Mouse (Mus musculus) urinary bladder, postnatal 4 days (tissue): ENCODE data around the gene Hist1h2ak.
"Not testable (repeated sequence)": the region's sequence is repeated elsewhere in the genome, so short reads cannot be mapped to it uniquely, and the experiment has no call there.

Source experiments
- DNase-seq, 2 experiments: peaks; one replicate each; pipeline ENCODE4 v3.0.0; 2021 to 2022; ENCODE audit warnings: low spot score in 2 of 2

Gene Hist1h2ak

DNA sequence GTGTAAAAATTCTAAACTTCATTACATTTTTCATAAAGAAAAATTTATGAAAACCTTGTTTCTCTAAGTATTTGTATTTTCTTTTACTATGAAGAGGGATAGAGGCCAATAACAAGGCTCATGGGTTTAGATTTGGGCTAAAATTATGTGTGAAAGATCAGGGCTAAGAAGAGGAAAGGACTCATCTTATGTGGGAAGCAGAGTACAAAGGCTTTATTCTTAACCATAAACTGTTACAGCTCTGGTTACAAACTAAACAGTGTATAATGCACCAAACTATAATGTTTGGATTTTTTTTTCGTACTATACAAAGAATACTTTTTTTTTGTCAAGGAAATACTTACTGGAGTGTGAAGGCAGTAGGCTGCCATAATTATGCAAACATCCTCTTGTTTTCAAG is 2.1 kb upstream of the Hist1h2ak start:
- no peak for DNase-seq

DNA sequence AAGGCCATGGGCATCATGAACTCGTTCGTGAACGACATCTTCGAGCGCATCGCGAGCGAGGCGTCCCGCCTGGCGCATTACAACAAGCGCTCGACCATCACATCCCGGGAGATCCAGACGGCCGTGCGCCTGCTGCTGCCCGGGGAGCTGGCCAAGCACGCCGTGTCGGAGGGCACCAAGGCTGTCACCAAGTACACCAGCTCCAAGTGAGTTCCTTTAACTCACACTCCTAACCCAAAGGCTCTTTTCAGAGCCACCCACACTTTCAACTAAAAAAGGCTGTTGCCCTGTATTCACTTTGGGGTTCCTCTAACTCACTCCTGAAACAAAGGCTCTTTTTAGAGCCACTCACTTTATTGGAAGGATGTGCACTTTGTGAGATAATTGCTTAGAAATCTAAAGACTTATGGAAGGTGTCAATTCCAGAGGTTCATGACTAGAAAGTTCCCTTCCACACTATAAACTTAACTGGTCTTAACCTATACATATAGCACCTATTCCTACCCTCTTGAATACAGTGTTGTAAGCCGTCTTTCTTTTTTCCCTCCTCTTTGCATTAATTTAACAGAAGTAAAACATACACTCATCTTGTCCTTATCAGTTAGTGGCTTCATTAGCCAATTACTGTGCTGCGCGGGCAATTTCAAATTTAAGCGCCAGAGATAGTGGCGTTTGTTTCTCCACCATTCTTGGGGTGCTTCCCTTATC is 821 bp upstream of the Hist1h2ak start:
- DNase-seq = not testable (repeated sequence)

GRCm38 (mm10) chr13:21753051-21753523 is 540 bp downstream of the Hist1h2ak start:
- DNase-seq = no peak

DNA sequence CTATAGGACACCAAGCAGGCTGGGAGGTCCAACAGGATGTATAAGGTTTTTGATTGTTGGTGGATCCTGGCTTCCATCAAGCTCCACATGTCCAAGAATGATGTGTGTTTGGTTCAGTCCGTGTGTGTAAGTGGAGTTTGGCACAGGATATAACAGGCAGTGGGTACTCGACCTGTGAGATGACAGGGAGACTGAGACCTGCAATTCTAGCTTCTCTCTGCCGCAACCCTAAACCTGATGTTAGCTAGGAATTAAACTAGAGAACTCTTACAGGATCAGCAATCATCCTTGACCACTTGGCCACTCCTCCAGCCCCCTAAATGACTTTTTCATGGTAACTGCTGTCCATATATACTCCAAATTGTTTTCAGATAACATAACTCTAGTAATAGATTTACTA is 1.3 kb downstream of the Hist1h2ak start:
- DNase-seq = no peak

- DNase-seq = no peak
These were observed 1.8 kb downstream of the Hist1h2ak start for GRCm38 (mm10) chr13:21751827-21752226.

DNA sequence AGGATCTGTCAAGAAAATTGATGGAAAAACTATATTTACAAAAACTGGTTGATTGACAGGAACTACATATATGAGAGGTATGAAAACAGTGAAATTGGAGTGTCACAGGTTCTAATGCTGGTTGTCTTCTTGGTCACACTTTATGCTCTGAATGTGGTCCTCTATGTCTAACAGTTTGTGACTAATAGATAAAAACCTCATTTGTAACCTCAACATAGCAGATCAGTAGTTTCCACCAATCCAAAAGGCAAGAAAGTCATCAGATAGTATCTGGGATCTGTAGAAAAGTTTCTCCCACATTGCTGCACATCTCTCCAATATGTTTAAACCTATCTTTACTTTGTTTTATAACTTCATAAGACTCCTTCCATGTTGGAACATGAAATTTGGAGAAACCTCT is 2.2 kb downstream of the Hist1h2ak start:
- DNase-seq = no peak

DNA sequence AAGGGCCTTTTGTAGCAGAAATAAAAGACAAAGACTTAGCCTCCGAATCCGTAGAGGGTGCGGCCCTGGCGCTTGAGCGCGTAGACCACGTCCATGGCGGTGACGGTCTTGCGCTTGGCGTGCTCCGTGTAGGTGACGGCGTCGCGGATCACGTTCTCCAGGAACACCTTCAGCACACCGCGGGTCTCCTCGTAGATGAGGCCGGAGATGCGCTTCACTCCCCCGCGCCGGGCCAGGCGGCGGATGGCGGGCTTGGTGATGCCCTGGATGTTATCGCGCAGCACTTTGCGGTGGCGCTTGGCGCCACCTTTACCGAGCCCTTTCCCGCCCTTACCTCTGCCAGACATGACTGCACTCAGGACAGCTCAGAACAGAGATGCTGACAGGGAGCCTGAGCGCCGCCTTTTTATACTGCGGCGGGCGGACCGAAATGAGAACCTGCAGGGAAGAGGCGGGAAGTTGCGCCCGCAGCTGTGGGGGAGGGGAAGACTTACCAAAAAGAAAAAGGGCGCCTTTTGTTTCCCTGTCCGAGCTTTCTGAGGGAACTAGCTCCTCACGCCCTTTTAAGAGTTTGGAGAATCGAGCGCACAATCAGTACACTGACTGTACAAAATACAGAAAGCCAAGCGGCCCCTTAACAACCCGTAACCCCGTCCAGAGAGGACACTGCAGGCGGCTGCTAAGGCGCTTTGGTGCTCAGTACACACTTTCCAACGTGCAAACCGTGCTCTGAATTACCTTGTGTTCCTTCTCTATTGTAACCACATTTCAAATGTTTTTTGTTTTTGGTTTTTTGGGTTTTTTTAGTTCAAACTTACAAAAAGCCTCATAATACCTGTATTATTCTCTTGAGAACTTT is 3.2 kb downstream of the Hist1h2ak start, which contains the start of gene Hist1h4k:
Gene Hist1h4k, minus strand, starts transcription at position 347 of the 859 bp plus-strand sequence.
- peak; percentile 89 to 92 for DNase-seq

DNA sequence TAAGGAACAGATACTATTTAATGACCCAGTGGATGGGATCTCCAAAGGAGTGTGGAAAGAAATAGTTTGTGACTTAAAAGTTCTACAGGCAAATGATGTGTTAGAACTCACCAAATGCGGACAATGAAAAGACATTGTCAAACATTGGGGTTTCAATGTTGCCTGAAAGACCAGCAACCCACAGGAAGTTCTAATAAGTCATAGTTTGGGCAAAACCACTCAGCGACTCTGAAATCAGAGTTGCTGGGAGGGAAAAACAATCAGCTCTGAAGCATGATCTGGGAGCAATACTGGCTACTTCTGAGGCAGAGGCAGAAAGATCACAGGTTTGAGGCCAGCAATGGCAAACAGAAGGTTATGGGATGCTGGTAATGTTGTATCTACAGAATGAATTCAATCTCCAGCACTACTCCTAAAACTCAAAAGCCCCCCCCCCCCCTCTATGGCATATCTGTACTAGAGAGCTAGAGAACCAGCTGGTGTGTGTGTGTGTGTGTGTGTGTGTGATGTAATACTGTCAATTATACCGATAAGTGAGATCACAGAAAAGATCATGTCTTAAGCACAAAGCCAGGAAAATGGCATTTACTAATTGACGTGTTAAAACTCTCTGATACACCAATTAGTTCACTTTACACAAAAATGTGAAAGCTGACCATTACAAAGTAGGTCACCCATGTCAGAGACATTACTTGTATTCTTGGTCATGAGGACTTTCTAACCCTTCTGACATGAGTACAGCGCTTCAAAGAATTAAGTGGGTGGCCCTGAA is 4.1 kb downstream of the Hist1h2ak start:
- DNase-seq = no peak

DNA sequence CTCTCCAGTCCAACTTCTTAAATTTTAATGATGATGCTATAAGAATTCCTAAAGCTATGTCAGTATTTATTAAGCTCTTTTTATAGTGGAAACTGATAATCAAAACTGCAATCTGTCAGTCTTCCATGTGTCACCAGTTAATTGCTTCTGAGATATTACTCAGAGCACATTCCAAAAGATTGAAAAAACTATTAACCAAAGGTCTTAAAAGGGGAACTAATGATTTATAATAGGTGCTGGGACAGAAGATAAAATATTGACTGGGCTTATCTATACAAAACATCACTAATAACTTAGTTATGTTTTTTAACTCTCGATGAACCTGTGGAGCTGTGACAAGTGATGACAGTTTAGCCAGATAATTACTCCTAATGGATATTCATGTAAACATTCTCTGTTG is 8.6 kb downstream of the Hist1h2ak start:
- DNase-seq = no peak

DNA sequence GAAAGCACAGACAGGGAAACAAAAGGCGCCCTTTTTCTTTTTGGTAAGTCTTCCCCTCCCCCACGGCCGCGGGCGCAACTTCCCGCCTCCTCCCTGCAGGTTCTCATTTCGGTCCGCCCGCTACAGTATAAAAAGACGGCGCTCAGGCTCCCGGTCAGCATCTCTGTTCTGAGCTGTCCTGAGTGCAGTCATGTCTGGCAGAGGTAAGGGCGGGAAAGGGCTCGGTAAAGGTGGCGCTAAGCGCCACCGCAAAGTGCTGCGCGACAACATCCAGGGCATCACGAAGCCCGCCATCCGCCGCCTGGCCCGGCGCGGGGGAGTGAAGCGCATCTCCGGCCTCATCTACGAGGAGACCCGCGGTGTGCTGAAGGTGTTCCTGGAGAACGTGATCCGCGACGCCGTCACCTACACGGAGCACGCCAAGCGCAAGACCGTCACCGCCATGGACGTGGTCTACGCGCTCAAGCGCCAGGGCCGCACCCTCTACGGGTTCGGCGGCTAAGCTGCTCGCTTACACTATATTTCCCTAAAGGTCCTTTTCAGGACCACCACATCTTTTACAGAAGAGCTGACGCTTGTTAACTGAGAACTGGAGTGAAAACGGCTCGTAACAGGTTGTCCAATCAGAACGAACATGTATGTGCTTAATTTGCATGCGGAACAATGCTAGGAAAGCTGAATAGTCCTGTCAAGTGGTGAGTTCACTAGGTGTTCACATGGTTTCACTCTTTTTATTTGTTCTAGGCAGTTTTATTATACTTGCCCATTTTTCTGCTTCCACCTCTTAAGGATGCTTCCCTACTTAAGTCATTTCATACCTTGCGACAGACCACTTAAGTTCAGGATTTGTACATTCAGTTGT is 18.5 kb downstream of the Hist1h2ak start, which contains the start of gene Hist1h4j:
Gene Hist1h4j, plus strand, starts transcription at position 159 of the 862 bp plus-strand sequence.
- DNase-seq = peak; percentile 71 to 84

DNA sequence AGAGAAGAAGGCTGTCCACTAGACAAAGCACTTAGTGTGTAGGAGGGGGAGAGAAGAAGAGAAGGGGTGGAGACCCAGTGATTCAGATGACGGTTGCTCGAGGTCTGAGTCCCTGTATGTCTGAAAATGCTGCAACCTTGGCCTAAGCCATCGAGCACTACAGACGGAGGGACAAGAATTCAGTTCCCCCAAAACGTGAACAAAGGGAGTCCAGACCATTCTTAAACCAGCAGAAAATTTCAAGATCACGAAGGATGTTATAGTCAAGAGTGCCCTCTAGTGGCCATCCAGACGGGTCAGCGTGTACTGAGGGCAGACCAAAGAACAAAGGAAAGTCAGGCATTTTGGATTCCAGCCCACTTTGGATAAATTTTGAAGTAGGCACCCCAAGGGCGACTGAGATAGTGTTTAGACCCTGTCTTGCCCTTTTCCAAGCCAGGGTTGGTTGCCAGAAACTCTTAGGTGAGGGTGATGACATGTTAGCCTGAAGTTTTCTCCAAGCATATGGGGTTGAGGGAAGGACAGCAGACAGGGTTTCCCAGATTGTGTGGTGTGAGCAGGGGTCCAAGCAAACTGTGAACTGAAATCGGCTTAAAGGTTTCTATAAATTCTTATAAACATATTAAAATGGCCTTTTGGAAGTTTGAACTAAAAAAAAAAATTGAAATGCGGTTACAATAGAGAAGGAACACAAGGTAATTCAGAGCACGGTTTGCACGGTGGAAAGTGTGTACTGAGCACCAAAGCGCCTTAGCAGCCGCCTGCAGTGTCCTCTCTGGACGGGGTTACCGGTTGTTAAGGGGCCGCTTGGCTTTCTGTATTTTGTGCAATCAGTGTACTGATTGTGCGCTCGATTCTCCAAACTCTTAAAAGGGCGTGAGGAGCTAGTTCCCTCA is 19.4 kb downstream of the Hist1h2ak start:
- DNase-seq = peak; percentile 63 to 75

GRCm38 (mm10) chr13:21733466-21733865 is 20.2 kb downstream of the Hist1h2ak start:
- DNase-seq = no peak

DNA sequence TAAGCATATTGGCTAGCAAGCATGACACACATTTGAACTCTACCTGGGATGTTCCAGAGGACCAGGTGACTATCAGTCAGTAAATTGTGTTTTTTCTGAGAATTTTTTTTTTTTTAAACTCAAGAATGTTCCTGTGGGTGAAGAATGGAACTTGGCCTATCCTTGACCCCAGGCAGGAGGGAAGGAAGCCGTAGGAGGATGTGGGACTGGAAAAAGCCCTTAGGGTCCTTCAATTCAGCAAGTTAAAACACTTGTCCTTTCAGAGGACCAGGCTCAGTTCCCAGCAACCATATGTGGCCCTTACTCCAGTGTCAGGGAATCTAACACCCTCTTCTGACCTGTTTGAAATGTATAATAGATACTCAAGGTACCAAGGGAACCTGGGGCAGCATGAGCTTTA is 24.1 kb downstream of the Hist1h2ak start:
- DNase-seq = no peak

GRCm38 (mm10) chr13:21727948-21728572 is 25.6 kb downstream of the Hist1h2ak start:
- no peak for DNase-seq

GRCm38 (mm10) chr13:21722993-21723836 is 30.4 kb downstream of the Hist1h2ak start:
- DNase-seq = no peak

GRCm38 (mm10) chr13:21722373-21722925 is 31.2 kb downstream of the Hist1h2ak start:
- no peak for DNase-seq

DNA sequence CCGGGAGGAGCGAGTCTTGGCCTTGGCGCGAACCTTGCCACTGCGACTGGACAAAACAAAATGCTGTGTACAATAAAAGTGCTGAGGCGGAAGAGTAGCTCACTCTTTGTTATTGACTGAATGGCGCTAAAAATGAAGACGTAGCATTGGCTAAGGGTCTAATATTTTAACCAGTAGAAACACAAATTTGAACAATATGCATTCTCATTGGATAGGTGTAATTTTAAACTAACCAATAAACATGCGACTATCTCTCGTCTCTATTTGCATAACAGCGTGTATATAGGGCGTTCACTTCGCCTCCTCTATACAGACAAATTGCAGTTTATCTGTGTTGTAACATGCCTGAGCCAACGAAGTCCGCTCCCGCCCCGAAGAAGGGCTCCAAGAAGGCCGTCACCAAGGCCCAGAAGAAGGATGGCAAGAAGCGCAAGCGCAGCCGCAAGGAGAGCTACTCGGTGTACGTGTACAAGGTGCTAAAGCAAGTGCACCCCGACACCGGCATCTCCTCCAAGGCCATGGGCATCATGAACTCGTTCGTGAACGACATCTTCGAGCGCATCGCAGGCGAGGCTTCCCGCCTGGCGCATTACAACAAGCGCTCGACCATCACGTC is 31.8 kb downstream of the Hist1h2ak start, which contains the start of gene Hist1h2bm:
Gene Hist1h2bm, plus strand, starts transcription at position 288 of the 616 bp plus-strand sequence.
- DNase-seq = peak in 1 of 2 experiments; percentile 54
